Mouse (Mus musculus) heart, embryonic 11.5 days (tissue): ENCODE measurements around the gene Pola1. TPM values are rescaled to one million over a fixed set of nuclear protein-coding genes. Genes with fewer than 3 reads are reported as not detected.
A peak's percentile ranks its signal among the peaks of the same experiment; 100 is the strongest.
"Not testable (repeated sequence)": the region's sequence is repeated elsewhere in the genome, so short reads cannot be mapped to it uniquely, and the experiment has no call there.

ENCODE experiments used
- ATAC-seq: fragments of 200-750 bp; cut with Nextera tagmentation; replicated peaks from 2 replicates; pipeline ENCODE4 v1.8.0; 2017; ENCODE audit warnings: moderate library complexity; ENCODE audit not compliant: insufficient number of reproducible peaks, low FRiP score, low TSS enrichment
- H3K27ac ChIP-seq: fragments of 300-500 bp; sonication (generic); 2 replicates; pipeline ENCODE4 v1.5.1; 2014; ENCODE audit warnings: mild to moderate bottlenecking, low read depth, low read length
- H3K27me3 ChIP-seq: fragments of 300-500 bp; sonication (generic); 2 replicates; pipeline ENCODE4 v1.6.1; 2014; ENCODE audit warnings: mild to moderate bottlenecking, low read length, mixed read lengths; ENCODE audit not compliant: control insufficient read depth, insufficient read depth
- H3K36me3 ChIP-seq: fragments of 300-500 bp; sonication (generic); 2 replicates; pipeline ENCODE4 v1.6.1; 2014; ENCODE audit warnings: mild to moderate bottlenecking, low read length, moderate library complexity, mixed read lengths; ENCODE audit not compliant: control insufficient read depth, insufficient read depth
- H3K4me1 ChIP-seq: fragments of 300-500 bp; sonication (generic); 2 replicates; pipeline ENCODE4 v1.6.1; 2014; ENCODE audit warnings: low read length; ENCODE audit not compliant: control insufficient read depth, insufficient read depth
- H3K4me2 ChIP-seq: fragments of 300-500 bp; sonication (generic); 2 replicates; pipeline ENCODE4 v1.6.1; 2014; ENCODE audit warnings: mild to moderate bottlenecking, moderate library complexity
- H3K4me3 ChIP-seq: fragments of 300-500 bp; sonication (generic); 2 replicates; pipeline ENCODE4 v1.5.1; 2014; ENCODE audit warnings: low read depth, low read length
- H3K9ac ChIP-seq: fragments of 300-500 bp; sonication (generic); 2 replicates; pipeline ENCODE4 v1.6.1; 2014; ENCODE audit warnings: mild to moderate bottlenecking, low read depth, low read length, moderate library complexity
- H3K9me3 ChIP-seq: fragments of 300-500 bp; sonication (generic); replicated peaks from 2 replicates; pipeline ENCODE4 v1.6.1; 2016; ENCODE audit warnings: low read length; ENCODE audit not compliant: control insufficient read depth
- WGBS: fragments of 180-500 bp; shearing (Covaris S2); extraction: QIAGEN DNeasy Blood & Tissue Kit; methylation state at CpG from one replicate; pipeline ENCODE4 v1.1.7; 2014; ENCODE audit not compliant: insufficient replicate concordance; 5-methylcytosine and 5-hydroxymethylcytosine counted together
- polyA plus RNA-seq: library from polyadenylated mRNA; unstranded; fragments of >200 nt; fragmentation: Nextera tagmentation; extraction: Ambion mirVana; gene quantifications from 2 replicates; pipeline ENCODE4 v1.2.1, GENCODE M21; 2014

The Pola1 gene
- polyA plus RNA-seq, 1 experiment from 2014 or later = 13.7 TPM

GRCm38 (mm10) chrX:93557171-93557570 is 74.8 kb downstream of the Pola1 start:
- no peaks in the 10 kb centered on the region for H3K27me3 ChIP-seq
- no peaks in the 10 kb centered on the region for H3K36me3 ChIP-seq
- no peak for ATAC-seq
- no peak overlapping the region for H3K4me3 ChIP-seq
- H3K4me2 ChIP-seq = no peak overlapping the region
- 34% methylated on average over 1 of the region's 1 CpGs for WGBS
- no peak overlapping the region for H3K9ac ChIP-seq
- no peaks in the 10 kb centered on the region for H3K4me1 ChIP-seq
- H3K9me3 ChIP-seq = no peaks in the 10 kb centered on the region
- no peak overlapping the region for H3K27ac ChIP-seq

GRCm38 (mm10) chrX:93539779-93540178 is 92.2 kb downstream of the Pola1 start:
- Histone ChIP-seq H3K27ac (no peak overlapping the region), H3K36me3 (no peaks in the 10 kb centered on the region), H3K27me3 (no peaks in the 10 kb centered on the region), H3K4me3 (no peak overlapping the region), H3K4me1 (no peaks in the 10 kb centered on the region), H3K4me2 (no peak overlapping the region), H3K9ac (no peak overlapping the region), H3K9me3 (no peaks in the 10 kb centered on the region)
- ATAC-seq = no peak
- WGBS = 80% methylated on average over 2 of the region's 2 CpGs

- Histone ChIP-seq H3K27ac (no peak overlapping the region), H3K4me3 (no peak overlapping the region), H3K9ac (no peak overlapping the region), H3K9me3 (no peaks in the 10 kb centered on the region), H3K27me3 (no peaks in the 10 kb centered on the region), H3K36me3 (no peaks in the 10 kb centered on the region), H3K4me2 (no peak overlapping the region), H3K4me1 (no peaks in the 10 kb centered on the region)
- 76% methylated on average over 2 of the region's 2 CpGs for WGBS
- ATAC-seq = no peak
These were observed 129.0 kb downstream of the Pola1 start for GRCm38 (mm10) chrX:93502865-93503353.

GRCm38 (mm10) chrX:93497597-93497996 is 134.4 kb downstream of the Pola1 start:
- no peak for ATAC-seq
- WGBS = 81% methylated on average over 6 of the region's 6 CpGs
- no peaks in the 10 kb centered on the region for H3K36me3 ChIP-seq
- H3K4me3 ChIP-seq = no peak overlapping the region
- H3K27ac ChIP-seq = no peak overlapping the region
- H3K9me3 ChIP-seq = no peaks in the 10 kb centered on the region
- H3K9ac ChIP-seq = no peak overlapping the region
- no peak overlapping the region for H3K4me2 ChIP-seq
- no peaks in the 10 kb centered on the region for H3K4me1 ChIP-seq
- H3K27me3 ChIP-seq = no peaks in the 10 kb centered on the region

GRCm38 (mm10) chrX:93465711-93466110 is 166.2 kb downstream of the Pola1 start:
- Histone ChIP-seq H3K4me1 (no peaks in the 10 kb centered on the region), H3K4me2 (no peak overlapping the region), H3K27ac (no peak overlapping the region), H3K4me3 (no peak overlapping the region), H3K27me3 (no peaks in the 10 kb centered on the region), H3K9ac (no peak overlapping the region), H3K36me3 (no peaks in the 10 kb centered on the region), H3K9me3 (no peaks in the 10 kb centered on the region)
- ATAC-seq = no peak
- WGBS = 50% methylated on average over 1 of the region's 1 CpGs

- H3K4me3 ChIP-seq = no peak overlapping the region
- no peak for ATAC-seq
- no peaks in the 10 kb centered on the region for H3K4me1 ChIP-seq
- WGBS = 77% methylated on average over 6 of the region's 6 CpGs
- no peak overlapping the region for H3K9ac ChIP-seq
- H3K27me3 ChIP-seq = no peaks in the 10 kb centered on the region
- no peak overlapping the region for H3K27ac ChIP-seq
- H3K4me2 ChIP-seq = no peak overlapping the region
- H3K36me3 ChIP-seq = no peaks in the 10 kb centered on the region
- H3K9me3 ChIP-seq = no peaks in the 10 kb centered on the region
These were observed 202.2 kb downstream of the Pola1 start for GRCm38 (mm10) chrX:93429738-93430260.

- Histone ChIP-seq H3K4me3 (no peak overlapping the region), H3K27ac (no peak overlapping the region), H3K27me3 (no peaks in the 10 kb centered on the region), H3K4me1 (no peaks in the 10 kb centered on the region), H3K9me3 (no peaks in the 10 kb centered on the region), H3K36me3 (no peaks in the 10 kb centered on the region), H3K9ac (no peak overlapping the region), H3K4me2 (no peak overlapping the region)
- 81% methylated on average over 9 of the region's 9 CpGs for WGBS
- ATAC-seq = no peak
These were observed 202.8 kb downstream of the Pola1 start for GRCm38 (mm10) chrX:93428956-93429737.

GRCm38 (mm10) chrX:93400871-93401270 is 231.1 kb downstream of the Pola1 start:
- not testable (repeated sequence) for H3K27ac ChIP-seq, H3K4me1 ChIP-seq, H3K4me3 ChIP-seq, H3K4me2 ChIP-seq, H3K9me3 ChIP-seq, H3K9ac ChIP-seq, H3K36me3 ChIP-seq, H3K27me3 ChIP-seq, ATAC-seq

- peak; percentile 55; the same call in 1 of the 2 replicates for ATAC-seq
- 53% methylated on average over 3 of the region's 3 CpGs for WGBS
These were observed 234.9 kb downstream of the Pola1 start for GRCm38 (mm10) chrX:93397089-93397488.

More at GRCm38 (mm10) chrX:93397089-93397488, 234.9 kb downstream of the Pola1 start:
- no peaks in the 10 kb centered on the region for H3K4me1 ChIP-seq
- H3K27me3 ChIP-seq = no peaks in the 10 kb centered on the region
- H3K9me3 ChIP-seq = no peaks in the 10 kb centered on the region
- no peaks in the 10 kb centered on the region for H3K36me3 ChIP-seq
- no peak overlapping the region for H3K4me2 ChIP-seq
- no peak overlapping the region for H3K9ac ChIP-seq
- no peak overlapping the region for H3K4me3 ChIP-seq
- H3K27ac ChIP-seq = no peak overlapping the region
